Mouse (Mus musculus): ENCODE data around the gene Hpd.

DNA sequence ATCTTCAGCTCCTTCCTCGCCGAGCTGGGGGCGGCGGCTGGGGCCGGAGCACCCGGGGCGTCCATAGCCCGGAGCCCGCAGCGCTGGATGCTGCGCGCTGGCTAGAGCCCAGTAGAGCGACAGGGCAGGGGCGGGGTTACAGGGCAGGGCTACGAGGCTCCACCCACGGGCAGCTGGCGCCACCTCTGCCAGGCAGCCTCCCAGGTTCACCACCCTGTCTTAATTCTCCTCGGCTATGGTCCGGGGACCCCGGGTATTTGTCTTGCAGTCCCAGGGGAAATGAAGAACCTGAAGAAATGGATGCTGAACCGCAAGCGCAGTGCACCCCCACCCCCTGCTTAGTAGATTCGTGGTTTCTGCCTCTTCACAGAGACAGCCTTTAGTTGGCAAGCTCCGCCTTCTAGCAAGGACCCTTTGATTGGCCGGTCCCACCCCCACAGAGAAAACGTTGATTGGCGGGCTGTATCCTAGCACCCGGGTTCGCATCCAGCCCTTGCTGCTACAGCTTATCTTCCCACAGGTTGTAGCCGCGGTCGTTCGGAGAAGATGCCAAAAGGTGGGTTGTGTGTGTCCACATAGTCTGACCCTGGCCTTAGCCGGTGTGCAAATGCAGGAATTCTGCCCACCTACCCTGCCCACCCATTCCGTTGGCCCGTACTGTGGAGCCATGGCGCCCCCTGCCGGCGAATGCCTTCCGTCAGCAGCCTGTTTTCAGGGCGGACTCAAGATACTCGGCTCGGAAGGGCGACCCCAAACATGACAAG, 50.0 kb downstream of the Hpd start, which contains the start of gene Rhof:
- peak; percentile 76 for TF ChIP-seq POLR2A (IDR thresholded peaks at IDR 0.05; ENCODE audit: low read depth, low read length)
- TF ChIP-seq CTCF (conservative IDR thresholded peaks at IDR 0.05 in 1 of 2, IDR thresholded peaks at IDR 0.05 in 1 of 2; ENCODE audit: low read depth in 2 of 2, low read length in 2 of 2) = peak; percentile 70 to 97
- TF ChIP-seq USF2 (conservative IDR thresholded peaks at IDR 0.05; ENCODE audit: low read depth, low read length) = no peak
- no peak for TF ChIP-seq E2F4 (IDR thresholded peaks at IDR 0.05; ENCODE audit: insufficient replicate concordance, low read depth, low read length)
- TF ChIP-seq ZNF384 (IDR thresholded peaks at IDR 0.05; ENCODE audit: low read depth, low read length) = no peak
- TF ChIP-seq MAX (IDR thresholded peaks at IDR 0.05; ENCODE audit: low read length) = no peak
- TF ChIP-seq ZC3H11A (IDR thresholded peaks at IDR 0.05; ENCODE audit: low read depth, low read length) = peak; percentile 77
- no peak for TF ChIP-seq GABPA (IDR thresholded peaks at IDR 0.05; ENCODE audit: insufficient replicate concordance, low read depth, low read length)

All from CH12.LX (cell line).